Mouse (Mus musculus) brain, embryonic 14.5 days (tissue): ENCODE measurements around the gene Batf. TPM values are rescaled to one million over a fixed set of nuclear protein-coding genes. Genes with fewer than 3 reads are reported as not detected.
A peak's percentile ranks its signal among the peaks of the same experiment; 100 is the strongest.
"Not testable (repeated sequence)": the region's sequence is repeated elsewhere in the genome, so short reads cannot be mapped to it uniquely, and the experiment has no call there.

Experiments
- DNase-seq: peaks from one replicate; pipeline ENCODE4 v3.0.0-alpha.2; 2011; ENCODE audit warnings: low read depth
- CTCF ChIP-seq: fragments of 200-500 bp; IDR thresholded peaks from 2 replicates; pipeline ENCODE4 v1.5.1; 2012; ENCODE audit warnings: inconsistent platforms, mild to moderate bottlenecking, moderate library complexity, borderline replicate concordance; ENCODE audit not compliant: insufficient read depth, insufficient read length; ENCODE audit errors: extremely low read depth
- POLR2A ChIP-seq: fragments of 200-500 bp; IDR thresholded peaks from 2 replicates; pipeline ENCODE4 v1.6.1; 2012; ENCODE audit warnings: mild to moderate bottlenecking, inconsistent platforms, borderline replicate concordance; ENCODE audit not compliant: poor library complexity, insufficient read depth, insufficient read length, severe bottlenecking; ENCODE audit errors: extremely low read depth
- polyA plus RNA-seq: library from polyadenylated mRNA; depleted of rRNA; stranded (reverse); fragments of >200 nt; gene quantifications from 2 replicates; pipeline ENCODE4 v1.2.3, GENCODE M21; 2012; rRNA removed

The Batf gene
- polyA plus RNA-seq, result 1.1 and 1.3 TPM in 2 replicates

GRCm38 (mm10) chr12:85686466-85687216 lies at the start of gene Batf:
Batf (plus strand) TSS chr12:85686669.
- no peak for DNase-seq

GRCm38 (mm10) chr12:85637932-85638331 lies 48.5 kb upstream of the Batf start:
- TF ChIP-seq CTCF (no peak), POLR2A (no peak)
- no peak for DNase-seq

More at GRCm38 (mm10) chr12:85686466-85687216, at the start of gene Batf:
- TF ChIP-seq POLR2A (no peak), CTCF (no peak)

- no peak for DNase-seq
- TF ChIP-seq POLR2A, result no peak
- no peak for TF ChIP-seq CTCF
Measured at GRCm38 (mm10) chr12:85638541-85639325, 47.7 kb upstream of the Batf start.

- TF ChIP-seq CTCF (no peak), POLR2A (no peak)
- DNase-seq, result peak; percentile 82
Measured at GRCm38 (mm10) chr12:85639326-85640008, 47.0 kb upstream of the Batf start.

- no peak for DNase-seq
- TF ChIP-seq CTCF, result no peak
- no peak for TF ChIP-seq POLR2A
Measured at GRCm38 (mm10) chr12:85640852-85641563, 45.5 kb upstream of the Batf start.

- TF ChIP-seq CTCF, result no peak
- TF ChIP-seq POLR2A, result no peak
- no peak for DNase-seq
Measured at GRCm38 (mm10) chr12:85641564-85641931, 44.9 kb upstream of the Batf start.

GRCm38 (mm10) chr12:85643735-85644134 lies 42.7 kb upstream of the Batf start:
- TF ChIP-seq CTCF, result no peak
- no peak for TF ChIP-seq POLR2A

GRCm38 (mm10) chr12:85645664-85646063 lies 40.8 kb upstream of the Batf start:
- DNase-seq, result no peak
- TF ChIP-seq POLR2A (no peak), CTCF (no peak; the same call in 1 of the 2 replicates)

More at GRCm38 (mm10) chr12:85643735-85644134, 42.7 kb upstream of the Batf start:
- no peak for DNase-seq

GRCm38 (mm10) chr12:85647346-85647745 lies 39.1 kb upstream of the Batf start:
- DNase-seq, result peak; percentile 17
- TF ChIP-seq CTCF (peak; percentile 30; the same call in 1 of the 2 replicates), POLR2A (no peak)

- no peak for DNase-seq
- TF ChIP-seq POLR2A, result no peak
- no peak for TF ChIP-seq CTCF
Measured at GRCm38 (mm10) chr12:85647955-85648354, 38.5 kb upstream of the Batf start.

GRCm38 (mm10) chr12:85659319-85659718 lies 27.1 kb upstream of the Batf start:
- TF ChIP-seq POLR2A (no peak), CTCF (no peak)
- peak; percentile 64 for DNase-seq

GRCm38 (mm10) chr12:85660855-85661254 lies 25.6 kb upstream of the Batf start:
- TF ChIP-seq POLR2A (no peak), CTCF (no peak)
- no peak for DNase-seq

- DNase-seq, result not testable (repeated sequence)
Measured at GRCm38 (mm10) chr12:85662232-85662631, 24.2 kb upstream of the Batf start.
